Mouse (Mus musculus) forebrain, embryonic 13.5 days (tissue): Measurements from ENCODE around the gene Lsm4. TPM values are rescaled to one million over a fixed set of nuclear protein-coding genes. Genes with fewer than 3 reads are reported as not detected.
A peak's percentile ranks its signal among the peaks of the same experiment; 100 is the strongest.

Experiments
- ATAC-seq: fragments of 200-750 bp; cut with Nextera tagmentation; 2 replicates; pipeline ENCODE4 v1.8.0; 2017
- H3K27ac ChIP-seq: fragments of 300-500 bp; sonication (generic); 2 replicates; pipeline ENCODE4 v1.5.1; 2015; ENCODE audit warnings: inconsistent platforms, mild to moderate bottlenecking, moderate library complexity
- H3K27me3 ChIP-seq: fragments of 300-500 bp; sonication (generic); 2 replicates; pipeline ENCODE4 v1.6.1; 2015; ENCODE audit warnings: mild to moderate bottlenecking, inconsistent platforms
- H3K36me3 ChIP-seq: fragments of 300-500 bp; sonication (generic); 2 replicates; pipeline ENCODE4 v1.6.1; 2015; ENCODE audit warnings: mild to moderate bottlenecking, inconsistent platforms; ENCODE audit not compliant: poor library complexity, severe bottlenecking
- H3K4me1 ChIP-seq: fragments of 300-500 bp; sonication (generic); 2 replicates; pipeline ENCODE4 v1.6.1; 2015; ENCODE audit warnings: inconsistent platforms
- H3K4me2 ChIP-seq: fragments of 300-500 bp; sonication (generic); 2 replicates; pipeline ENCODE4 v1.6.1; 2015; ENCODE audit warnings: inconsistent platforms, mild to moderate bottlenecking, moderate library complexity
- H3K4me3 ChIP-seq: fragments of 300-500 bp; sonication (generic); 2 replicates; pipeline ENCODE4 v1.5.1; 2015; ENCODE audit warnings: mild to moderate bottlenecking, inconsistent platforms
- H3K9ac ChIP-seq: fragments of 300-500 bp; sonication (generic); 2 replicates; pipeline ENCODE4 v1.6.1; 2015; ENCODE audit warnings: mild to moderate bottlenecking, inconsistent platforms
- H3K9me3 ChIP-seq: fragments of 300-500 bp; sonication (generic); replicated peaks from 2 replicates; pipeline ENCODE4 v1.6.1; 2016; ENCODE audit warnings: inconsistent platforms
- WGBS: fragments of 180-500 bp; shearing (Covaris S2); methylation state at CpG from one replicate; pipeline ENCODE4 v1.1.7; 2015; 5-methylcytosine and 5-hydroxymethylcytosine counted together
- polyA plus RNA-seq: library from polyadenylated mRNA; unstranded; fragments of >200 nt; fragmentation: Nextera tagmentation; extraction: Ambion mirVana; gene quantifications from 2 replicates; pipeline ENCODE4 v1.2.1, GENCODE M21; 2015

Lsm4 gene
- polyA plus RNA-seq, 1 experiment from 2014 or later, result 238 TPM

GRCm38 (mm10) chr8:70710296-70710695 is 37.2 kb downstream of the Lsm4 start:
- Histone ChIP-seq H3K4me1 (no peaks in the 10 kb centered on the region), H3K27ac (no peak overlapping the region), H3K36me3 (no peaks in the 10 kb centered on the region), H3K9me3 (no peaks in the 10 kb centered on the region), H3K9ac (no peak overlapping the region), H3K4me2 (no peak overlapping the region), H3K4me3 (no peak overlapping the region), H3K27me3 (no peaks in the 10 kb centered on the region)
- 100% methylated on average over 1 of the region's 1 CpGs for WGBS
- no peak for ATAC-seq

- H3K4me1 ChIP-seq, result no peaks in the 10 kb centered on the region
Observed at GRCm38 (mm10) chr8:70711041-70711440, 38.0 kb downstream of the Lsm4 start.

DNA sequence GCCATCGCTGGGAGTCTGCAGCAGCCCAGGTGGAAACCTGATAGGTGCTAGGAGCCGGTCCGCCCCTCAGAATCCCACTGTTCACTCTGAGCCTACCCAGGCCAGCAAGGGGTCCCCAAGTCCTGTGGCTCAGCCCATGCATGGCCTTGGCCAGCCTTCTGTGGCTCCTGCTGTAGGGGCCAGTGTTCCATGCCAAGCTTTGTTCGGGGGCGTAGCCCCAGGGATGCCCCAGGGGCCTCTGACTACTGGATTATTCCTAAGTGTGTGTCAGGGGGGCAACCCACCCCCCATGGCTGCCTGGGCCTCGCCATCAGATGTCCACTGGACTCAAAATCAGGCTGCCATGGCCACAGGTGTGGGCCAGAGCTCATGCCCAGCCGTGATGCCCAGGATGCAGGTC is 40.9 kb downstream of the Lsm4 start:
- Histone ChIP-seq H3K27me3 (no peaks in the 10 kb centered on the region), H3K4me2 (no peak overlapping the region), H3K36me3 (no peaks in the 10 kb centered on the region), H3K4me3 (no peak overlapping the region), H3K9ac (no peak overlapping the region), H3K9me3 (no peaks in the 10 kb centered on the region), H3K27ac (no peak overlapping the region), H3K4me1 (peaks cover 3% of the 10 kb centered on the region; the same call in 1 of the 2 replicates)
- no peak for ATAC-seq
- WGBS, result 85% methylated on average over 7 of the region's 7 CpGs

More at GRCm38 (mm10) chr8:70711041-70711440, 38.0 kb downstream of the Lsm4 start:
- no peak for ATAC-seq
- H3K27me3 ChIP-seq, result no peaks in the 10 kb centered on the region
- H3K36me3 ChIP-seq, result no peaks in the 10 kb centered on the region
- H3K27ac ChIP-seq, result no peak overlapping the region
- H3K4me3 ChIP-seq, result no peak overlapping the region
- WGBS, result 86% methylated on average over 11 of the region's 11 CpGs
- no peak overlapping the region for H3K9ac ChIP-seq
- H3K4me2 ChIP-seq, result no peak overlapping the region
- H3K9me3 ChIP-seq, result no peaks in the 10 kb centered on the region

- H3K27ac ChIP-seq, result no peak overlapping the region
- H3K4me1 ChIP-seq, result peaks cover 3% of the 10 kb centered on the region; the same call in 1 of the 2 replicates
- no peaks in the 10 kb centered on the region for H3K36me3 ChIP-seq
- no peaks in the 10 kb centered on the region for H3K9me3 ChIP-seq
- H3K9ac ChIP-seq, result no peak overlapping the region
- H3K27me3 ChIP-seq, result peaks cover 5% of the 10 kb centered on the region; the same call in 1 of the 2 replicates
- H3K4me3 ChIP-seq, result no peak overlapping the region
- H3K4me2 ChIP-seq, result no peak overlapping the region
- WGBS, result 76% methylated on average over 2 of the region's 2 CpGs
- ATAC-seq, result no peak
Observed at GRCm38 (mm10) chr8:70715086-70715485, 42.0 kb downstream of the Lsm4 start.

- no peak overlapping the region for H3K4me2 ChIP-seq
- WGBS, result 89% methylated on average over 40 of the region's 40 CpGs
- no peak for ATAC-seq
- no peaks in the 10 kb centered on the region for H3K9me3 ChIP-seq
- H3K27me3 ChIP-seq, result peaks cover 5% of the 10 kb centered on the region; the same call in 1 of the 2 replicates
- H3K4me3 ChIP-seq, result no peak overlapping the region
- H3K9ac ChIP-seq, result no peak overlapping the region
- no peak overlapping the region for H3K27ac ChIP-seq
- no peaks in the 10 kb centered on the region for H3K36me3 ChIP-seq
- H3K4me1 ChIP-seq, result peaks cover 3% of the 10 kb centered on the region; the same call in 1 of the 2 replicates
Observed at GRCm38 (mm10) chr8:70716521-70717400, 43.7 kb downstream of the Lsm4 start.

DNA sequence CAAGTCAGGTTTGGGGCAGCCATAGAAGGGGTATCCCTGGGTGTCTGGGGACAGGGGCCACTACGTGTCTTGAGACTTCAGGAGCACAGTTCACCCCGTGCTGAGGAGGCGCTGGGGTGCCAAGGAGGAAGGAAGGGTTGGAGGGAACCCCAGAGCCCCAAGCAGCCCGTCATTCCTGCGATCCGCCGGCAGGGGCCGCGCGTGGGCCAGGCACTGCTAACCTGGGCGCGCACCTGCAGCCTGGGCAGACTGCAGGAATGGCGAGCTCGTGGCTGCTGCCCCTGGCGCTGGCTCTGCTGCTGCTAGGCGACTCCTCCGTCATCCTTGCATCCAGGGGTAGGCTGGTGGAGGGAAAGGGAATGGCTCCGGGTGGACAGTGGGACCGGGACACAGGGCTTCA is 45.2 kb downstream of the Lsm4 start, which contains the start of gene Gm3336:
Gene Gm3336, plus strand, starts transcription at position 247 of the 400 bp plus-strand sequence.
- H3K4me3 ChIP-seq, result no peak within 1 kb of the TSS
- 2% methylated on average over 18 of the region's 19 CpGs for WGBS
- H3K36me3 ChIP-seq, result no peaks in the 10 kb centered on the region
- peak; percentile 42 for ATAC-seq
- H3K9me3 ChIP-seq, result no peaks in the 10 kb centered on the region
- H3K4me2 ChIP-seq, result peak within 1 kb of the TSS; percentile 27; the same call in 1 of the 2 replicates
- H3K27me3 ChIP-seq, result peaks cover 5% of the 10 kb centered on the region; the same call in 1 of the 2 replicates
- H3K9ac ChIP-seq, result 0 out of 2 replicates have a peak within 1 kb of the TSS, but pooled peaks have one; percentile 30
- peaks cover 3% of the 10 kb centered on the region; the same call in 1 of the 2 replicates for H3K4me1 ChIP-seq
- H3K27ac ChIP-seq, result no peak within 1 kb of the TSS

DNA sequence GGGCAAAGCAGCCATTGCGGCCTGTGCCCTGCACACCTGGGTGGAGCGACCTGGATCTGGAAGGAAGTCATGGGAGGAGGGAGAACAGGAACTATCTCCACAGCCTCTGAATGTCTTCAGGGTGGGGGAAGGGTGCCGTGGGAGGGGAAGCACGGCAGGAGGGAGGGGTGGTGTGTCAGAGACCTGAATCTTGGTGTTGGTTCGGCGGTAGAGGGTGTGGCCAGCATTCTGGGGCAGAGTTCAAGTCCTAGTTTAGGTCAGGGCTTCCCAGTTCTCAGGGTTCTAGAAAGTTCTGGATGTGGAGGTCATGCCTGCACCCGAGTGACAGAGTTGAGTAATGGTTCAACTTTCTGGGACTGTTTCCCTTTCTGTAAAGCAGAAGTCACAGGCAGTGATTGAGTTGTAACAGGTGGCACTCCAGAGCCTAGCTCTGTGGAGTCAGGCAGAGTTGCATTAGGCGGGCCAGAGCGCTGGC is 46.8 kb downstream of the Lsm4 start:
- H3K9me3 ChIP-seq, result no peaks in the 10 kb centered on the region
- no peak for ATAC-seq
- H3K27ac ChIP-seq, result no peak overlapping the region
- H3K4me1 ChIP-seq, result peaks cover 3% of the 10 kb centered on the region; the same call in 1 of the 2 replicates
- H3K9ac ChIP-seq, result no peak overlapping the region
- no peak overlapping the region for H3K4me2 ChIP-seq
- H3K36me3 ChIP-seq, result no peaks in the 10 kb centered on the region
- H3K4me3 ChIP-seq, result no peak overlapping the region
- WGBS, result 69% methylated on average over 9 of the region's 9 CpGs
- H3K27me3 ChIP-seq, result peaks cover 5% of the 10 kb centered on the region; the same call in 1 of the 2 replicates

GRCm38 (mm10) chr8:70720739-70721138 is 47.7 kb downstream of the Lsm4 start:
- no peak overlapping the region for H3K4me2 ChIP-seq
- H3K4me3 ChIP-seq, result no peak overlapping the region
- peaks cover 5% of the 10 kb centered on the region; the same call in 1 of the 2 replicates for H3K27me3 ChIP-seq
- H3K9me3 ChIP-seq, result no peaks in the 10 kb centered on the region
- H3K4me1 ChIP-seq, result peaks cover 3% of the 10 kb centered on the region; the same call in 1 of the 2 replicates
- no peak overlapping the region for H3K27ac ChIP-seq
- H3K9ac ChIP-seq, result no peak overlapping the region
- no peaks in the 10 kb centered on the region for H3K36me3 ChIP-seq
- WGBS, result 2% methylated on average over 3 of the region's 3 CpGs
- ATAC-seq, result peak; percentile 57; the same call in 1 of the 2 replicates

DNA sequence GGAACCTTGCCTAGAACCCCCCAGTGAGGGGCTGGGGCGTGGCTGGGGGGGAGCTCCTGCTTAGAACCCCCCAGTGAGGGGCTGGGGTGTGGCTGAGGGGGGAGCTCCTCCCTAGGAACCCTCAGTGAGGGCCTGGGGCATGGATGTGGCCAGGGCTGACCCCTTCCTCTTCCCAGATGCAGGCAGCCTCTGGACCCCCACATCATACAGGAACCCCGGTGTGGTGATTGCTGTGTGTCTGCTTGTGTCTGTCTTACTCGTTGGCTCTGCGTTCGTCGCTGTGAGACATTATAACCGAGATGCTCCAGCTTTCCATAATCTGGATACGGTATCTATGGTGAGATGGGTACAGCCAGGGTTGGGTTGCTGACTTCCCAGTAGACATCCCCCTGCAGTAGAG is 48.6 kb downstream of the Lsm4 start:
- no peak overlapping the region for H3K4me2 ChIP-seq
- no peaks in the 10 kb centered on the region for H3K36me3 ChIP-seq
- H3K27me3 ChIP-seq, result peaks cover 7% of the 10 kb centered on the region
- peaks cover 3% of the 10 kb centered on the region; the same call in 1 of the 2 replicates for H3K4me1 ChIP-seq
- 84% methylated on average over 8 of the region's 8 CpGs for WGBS
- H3K9ac ChIP-seq, result no peak overlapping the region; the same call in 1 of the 2 replicates
- no peak overlapping the region for H3K4me3 ChIP-seq
- no peak for ATAC-seq
- no peaks in the 10 kb centered on the region for H3K9me3 ChIP-seq
- H3K27ac ChIP-seq, result no peak overlapping the region

- Histone ChIP-seq H3K27ac (no peak within 1 kb of the TSS), H3K4me2 (no peak within 1 kb of the TSS), H3K27me3 (peaks cover 25% of the 10 kb centered on the region), H3K9ac (peak within 1 kb of the TSS; percentile 13; the same call in 1 of the 2 replicates), H3K4me3 (no peak within 1 kb of the TSS), H3K9me3 (no peaks in the 10 kb centered on the region), H3K4me1 (no peaks in the 10 kb centered on the region), H3K36me3 (no peaks in the 10 kb centered on the region)
- ATAC-seq, result no peak
- 73% methylated on average over 7 of the region's 7 CpGs for WGBS
Observed at GRCm38 (mm10) chr8:70723486-70724210, 50.6 kb downstream of the Lsm4 start, which contains the start of gene Pde4c. Pde4c (plus strand) TSS chr8:70723720.

GRCm38 (mm10) chr8:70724216-70724615 is 51.2 kb downstream of the Lsm4 start:
- no peak overlapping the region for H3K9ac ChIP-seq
- no peak overlapping the region for H3K27ac ChIP-seq
- WGBS, result 73% methylated on average over 12 of the region's 12 CpGs
- H3K4me3 ChIP-seq, result no peak overlapping the region
- no peaks in the 10 kb centered on the region for H3K4me1 ChIP-seq
- H3K4me2 ChIP-seq, result no peak overlapping the region
- H3K27me3 ChIP-seq, result peaks cover 31% of the 10 kb centered on the region
- no peaks in the 10 kb centered on the region for H3K36me3 ChIP-seq
- ATAC-seq, result no peak
- no peaks in the 10 kb centered on the region for H3K9me3 ChIP-seq
